Mouse (Mus musculus) central nervous system, embryonic 14 days (tissue): ENCODE results near the gene Pou4f1. TPM values are rescaled to one million over a fixed set of nuclear protein-coding genes. Genes with fewer than 3 reads are reported as not detected.

Experiments used
- polyA plus RNA-seq: library from polyadenylated mRNA; depleted of rRNA; stranded (reverse); fragments of >200 nt; gene quantifications from 2 replicates; pipeline ENCODE4 v1.2.3, GENCODE M21; 2012; rRNA removed

The Pou4f1 gene
- polyA plus RNA-seq = 15.9 and 20.1 TPM in 2 replicates

GRCm38 (mm10) chr14:104467966-104468622, at the start of gene Pou4f1:
Gene Pou4f1 (minus strand): TSS chr14:104467999.

Other genes starting within 250 kb of the Pou4f1 start
- gene Rnf219, start 54.6 kb upstream of the Pou4f1 start, polyA plus RNA-seq = 13.9 and 15.2 TPM in 2 replicates